Mouse (Mus musculus): ENCODE measurements at regions not wholly inside any gene's neighbourhood (a gene's known extent, or its start where the extent isn't known, plus 50 kb on each side); places are given as distances from the start of the nearest gene placed in this dataset.
"Not testable (repeated sequence)": the region's sequence is repeated elsewhere in the genome, so short reads cannot be mapped to it uniquely, and the experiment has no call there.

DNA sequence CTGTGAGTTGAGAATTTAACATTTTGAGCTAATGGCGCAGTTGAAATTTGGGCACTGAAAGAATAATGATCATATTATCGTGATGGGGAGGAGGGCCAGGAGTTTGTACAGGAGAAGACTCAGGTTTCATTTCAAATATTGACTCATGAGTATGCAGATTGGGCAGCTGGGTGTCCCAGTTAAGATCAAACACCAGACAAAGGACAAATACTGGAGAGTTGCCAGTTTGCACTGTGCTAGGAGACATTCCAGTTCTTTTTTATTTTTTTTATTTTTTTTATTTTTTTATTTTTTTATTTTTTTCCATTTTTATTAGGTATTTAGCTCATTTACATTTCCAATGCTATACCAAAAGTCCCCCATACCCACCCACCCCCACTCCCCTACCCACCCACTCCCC lies 411.2 kb upstream of the Api5 start:
- not testable (repeated sequence) for H3K4me1 ChIP-seq (ENCODE audit: control insufficient read depth, insufficient read depth, low read length); H3K9me3 ChIP-seq (replicated peaks; ENCODE audit: control insufficient read depth, low read length); H3K36me3 ChIP-seq (replicated peaks; ENCODE audit: control insufficient read depth, insufficient read depth, low read depth, low read length); H3K9ac ChIP-seq (replicated peaks; ENCODE audit: low read length); H3K27me3 ChIP-seq (ENCODE audit: control insufficient read depth, insufficient read depth, low read length); H3K4me2 ChIP-seq (ENCODE audit: low read depth, low read length); H3K4me3 ChIP-seq (ENCODE audit: low read depth, low read length); ATAC-seq (replicated peaks; ENCODE audit: insufficient number of reproducible peaks, low FRiP score, low TSS enrichment, low read depth); DNase-seq (ENCODE audit: low spot score); H3K27ac ChIP-seq (replicated peaks; ENCODE audit: low read depth, low read length)
- WGBS: 82% methylated on average over 2 of the region's 2 CpGs

DNA sequence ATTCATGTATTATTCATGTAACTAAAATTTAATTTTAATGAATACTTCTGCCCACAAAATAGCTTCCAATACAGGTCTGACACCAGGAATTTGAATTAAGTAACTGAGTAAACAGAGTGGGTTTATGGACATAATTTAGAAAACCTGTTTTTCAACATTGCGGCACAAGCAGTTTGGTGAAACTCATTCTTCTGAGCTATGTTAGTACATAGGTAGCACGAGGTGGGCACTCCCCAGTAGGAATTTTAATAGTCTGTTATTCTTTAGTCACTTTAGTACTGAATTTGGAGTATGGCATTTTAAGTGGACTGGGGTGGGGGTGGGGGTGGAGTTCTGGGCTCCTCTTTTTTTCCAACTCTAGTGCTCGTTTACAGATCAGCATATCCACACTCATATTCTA lies 408.5 kb upstream of the Api5 start:
- Histone ChIP-seq H3K36me3 (replicated peaks; ENCODE audit: control insufficient read depth, insufficient read depth, low read depth, low read length) (no peaks in the 10 kb centered on the region), H3K27ac (replicated peaks; ENCODE audit: low read depth, low read length) (no peak overlapping the region), H3K27me3 (ENCODE audit: control insufficient read depth, insufficient read depth, low read length) (no peaks in the 10 kb centered on the region), H3K4me3 (ENCODE audit: low read depth, low read length) (no peak overlapping the region), H3K9me3 (replicated peaks; ENCODE audit: control insufficient read depth, low read length) (no peaks in the 10 kb centered on the region), H3K4me1 (ENCODE audit: control insufficient read depth, insufficient read depth, low read length) (no peaks in the 10 kb centered on the region), H3K4me2 (ENCODE audit: low read depth, low read length) (no peak overlapping the region), H3K9ac (replicated peaks; ENCODE audit: low read length) (no peak overlapping the region)
- DNase-seq (ENCODE audit: low spot score) (peak; percentile 3), ATAC-seq (replicated peaks; ENCODE audit: insufficient number of reproducible peaks, low FRiP score, low TSS enrichment, low read depth) (no peak)
- WGBS: 64% methylated on average over 3 of the region's 3 CpGs

Data from embryonic facial prominence, embryonic 11.5 days (tissue).